10 mouse cellular contexts compared by ENCODE assay signal in genomic region chr7:40902506-40902905, GRCm38 (mm10). TPM values are rescaled to one million over a fixed set of nuclear protein-coding genes. Genes with fewer than 3 reads are reported as not detected.
DNase-seq lines count a peak whose midpoint lies in the region; ATAC-seq and TF ChIP-seq lines count a peak whose summit lies in the region.
"Had no signal": no experiment of that assay in that cellular context is flagged by ENCODE, and none has a peak within 500 bp of the region (broad histone marks: within the 10 kb centered on the region; RNA-seq: fewer than 3 reads in every experiment).

No protein-coding gene starts in this region.

- peak overlapping the region; percentile 49 for H3K4me2 ChIP-seq in kidney, embryonic 16.5 days (replicated peaks; ENCODE audit: low read depth, low read length)
- peak overlapping the region; percentile 95 for H3K4me2 ChIP-seq in neural tube, embryonic 15.5 days

- peaks cover 17% of the 10 kb centered on the region for H3K4me1 ChIP-seq in kidney, embryonic 16.5 days (ENCODE audit: insufficient read depth, low read length)
- peaks cover 49% of the 10 kb centered on the region for H3K4me1 ChIP-seq in neural tube, embryonic 15.5 days

- ATAC-seq in kidney, embryonic 16.5 days (ENCODE audit: low FRiP score, low TSS enrichment): no peak
- no peak for ATAC-seq in neural tube, embryonic 15.5 days (ENCODE audit: low FRiP score)
- ATAC-seq in erythroid progenitor cell, adult 5-6 weeks (replicated peaks; ENCODE audit: low FRiP score, poor library complexity, severe bottlenecking): no peak
- ATAC-seq: Patski had no signal

- no peak overlapping the region for H3K27ac ChIP-seq in kidney, embryonic 16.5 days (ENCODE audit: low read length)
- H3K27ac ChIP-seq in left cerebral cortex, adult 2 months: peak overlapping the region; percentile 3; the same call in 1 of the 2 replicates
- H3K27ac ChIP-seq in neural tube, embryonic 15.5 days (replicated peaks): no peak overlapping the region

- 0 out of 2 replicates have a peak overlapping the region, but pooled peaks have one; percentile 26 for H3K9ac ChIP-seq in kidney, embryonic 16.5 days (replicated peaks; ENCODE audit: low read length)
- H3K9ac ChIP-seq in neural tube, embryonic 15.5 days (replicated peaks): peak overlapping the region; percentile 48

- DNase-seq in kidney, postnatal 36 days: no peak
- DNase-seq in embryo, embryonic 10.5 days (ENCODE audit: low spot score): peak; percentile 28
- peak; percentile 36 to 47 for DNase-seq in left cerebral cortex, adult 2 months (ENCODE audit: extremely low spot score in 1 of 2, low spot score in 2 of 2)
- no peak for DNase-seq in urinary bladder, adult 2 months (ENCODE audit: low spot score)
- no peak for DNase-seq in lung, postnatal 4 days

- 5% methylated on average over 28 of the region's 28 CpGs for WGBS in kidney, embryonic 16.5 days
- 9% methylated on average over 28 of the region's 28 CpGs for WGBS in neural tube, embryonic 15.5 days

- H3K36me3 ChIP-seq in kidney, embryonic 16.5 days (ENCODE audit: insufficient read depth, low read length): no peaks in the 10 kb centered on the region
- peaks cover 8% of the 10 kb centered on the region for H3K36me3 ChIP-seq in neural tube, embryonic 15.5 days

- intact Hi-C loops in left cerebral cortex, adult 2 months (cut with DNase I): loop anchor here (5.0 to 10.0 kb wide), 2 partner anchors 508 to 575 kb away; no protein-coding TSS in a partner anchor

- peak overlapping the region; percentile 22 for H3K4me3 ChIP-seq in kidney, embryonic 16.5 days (ENCODE audit: low read length)
- peak overlapping the region; percentile 40 for H3K4me3 ChIP-seq in left cerebral cortex, adult 2 months
- H3K4me3 ChIP-seq in neural tube, embryonic 15.5 days (replicated peaks): peak overlapping the region; percentile 39

- H3K9me3 ChIP-seq in kidney, embryonic 16.5 days (ENCODE audit: low read length): 0 out of 2 replicates have a peak, but pooled peaks cover 4% of the 10 kb centered on the region
- H3K9me3 ChIP-seq in neural tube, embryonic 15.5 days (replicated peaks): no peaks in the 10 kb centered on the region

- peaks cover 61% of the 10 kb centered on the region for H3K27me3 ChIP-seq in kidney, embryonic 16.5 days (ENCODE audit: insufficient read depth, low read length)
- H3K27me3 ChIP-seq in neural tube, embryonic 15.5 days (replicated peaks): 0 out of 2 replicates have a peak, but pooled peaks cover 3% of the 10 kb centered on the region

- TF ChIP-seq CTCF in left cerebral cortex, adult 2 months (IDR thresholded peaks at IDR 0.05): no peak

RNA-seq across cellular contexts. Expression of gene Vstm2b, which starts 4.4 kb away (rescaled TPM):
- 6.5 and 6.9 TPM in 2 replicates for polyA plus RNA-seq in kidney, embryonic 16.5 days (2015; fragmentation: Nextera tagmentation; extraction: Ambion mirVana)
- 10 to 100 TPM; 59.2 to 63.3 TPM for total RNA-seq in left cerebral cortex, adult 2 months (2021)
- polyA plus RNA-seq in neural tube, embryonic 15.5 days (2015; fragmentation: Nextera tagmentation; extraction: Ambion mirVana): 27.2 and 38.3 TPM in 2 replicates
- polyA plus RNA-seq in urinary bladder, adult 2 months (2012; rRNA removed): 1.5 and 2.7 TPM in 2 replicates
- total RNA-seq in erythroid progenitor cell, adult 5-6 weeks (2015; ENCODE audit: low replicate concordance): not detected in 2 replicates
- not detected in 2 replicates for total RNA-seq in erythroid progenitor cell, adult 5-6 weeks (2017; ENCODE audit: low replicate concordance)
- total RNA-seq: liver, adult 2 months had no signal
- polyA plus RNA-seq: liver, adult 2 months had no signal

Comparison
In these comparisons a context has a peak if more than half of its experiments do, and no peak if none do; other contexts are left out.
1. DNase-seq: peak in embryo, embryonic 10.5 days (single experiment) and left cerebral cortex, adult 2 months (2 of 2); none in kidney, postnatal 36 days (0 of 2), urinary bladder, adult 2 months (single experiment) and lung, postnatal 4 days (0 of 2).
2. Peak in every context shown above with its lines, with median percentiles within 50 percentile points of each other: H3K4me3 ChIP-seq.